Mouse (Mus musculus) lung, postnatal 0 days (tissue): ENCODE measurements around the gene Ndufb7. TPM values are rescaled to one million over a fixed set of nuclear protein-coding genes. Genes with fewer than 3 reads are reported as not detected.
A peak's percentile ranks its signal among the peaks of the same experiment; 100 is the strongest.

Experiments used
- ATAC-seq: fragments of 200-750 bp; cut with Nextera tagmentation; 2 replicates; pipeline ENCODE4 v1.8.0; 2017; ENCODE audit warnings: moderate library complexity
- DNase-seq: peaks from one replicate; pipeline ENCODE4 v3.0.0-alpha.2; 2016; ENCODE audit warnings: low spot score
- H3K27ac ChIP-seq: fragments of 300-500 bp; sonication (generic); 2 replicates; pipeline ENCODE4 v1.5.1; 2014; ENCODE audit warnings: antibody characterized with exemption, mild to moderate bottlenecking, low read length, mixed read lengths
- H3K27me3 ChIP-seq: fragments of 300-500 bp; sonication (generic); replicated peaks from 2 replicates; pipeline ENCODE4 v1.6.1; 2014; ENCODE audit warnings: low read length, mixed read lengths; ENCODE audit not compliant: insufficient read depth
- H3K36me3 ChIP-seq: fragments of 300-500 bp; sonication (generic); 2 replicates; pipeline ENCODE4 v1.6.1; 2014; ENCODE audit warnings: low read length, mixed read lengths; ENCODE audit not compliant: insufficient read depth
- H3K4me1 ChIP-seq: fragments of 300-500 bp; sonication (generic); 2 replicates; pipeline ENCODE4 v1.6.1; 2014; ENCODE audit warnings: antibody characterized with exemption, low read depth, low read length, mixed read lengths; ENCODE audit not compliant: insufficient read depth
- H3K4me2 ChIP-seq: fragments of 300-500 bp; sonication (generic); replicated peaks from 2 replicates; pipeline ENCODE4 v1.6.1; 2014; ENCODE audit warnings: low read depth, mild to moderate bottlenecking, low read length, moderate library complexity, mixed read lengths
- H3K4me3 ChIP-seq: fragments of 300-500 bp; sonication (generic); 2 replicates; pipeline ENCODE4 v1.5.1; 2014; ENCODE audit warnings: low read depth, low read length
- H3K9ac ChIP-seq: fragments of 300-500 bp; sonication (generic); replicated peaks from 2 replicates; pipeline ENCODE4 v1.6.1; 2014; ENCODE audit warnings: low read depth, mild to moderate bottlenecking
- H3K9me3 ChIP-seq: fragments of 300-500 bp; sonication (generic); 2 replicates; pipeline ENCODE4 v1.6.1; 2016; ENCODE audit warnings: low read length, mixed read lengths
- CTCF ChIP-seq: IDR thresholded peaks from 2 replicates; pipeline ENCODE4 v1.5.1; 2016; ENCODE audit warnings: antibody characterized with exemption, mild to moderate bottlenecking
- EP300 ChIP-seq: IDR thresholded peaks from 2 replicates; pipeline ENCODE4 v1.6.1; 2016; ENCODE audit warnings: antibody characterized with exemption, mild to moderate bottlenecking, control low read depth
- WGBS: fragments of 180-500 bp; shearing (Covaris S2); extraction: QIAGEN DNeasy Blood & Tissue Kit; methylation state at CpG from one replicate; pipeline ENCODE4 v1.1.7; 2014; 5-methylcytosine and 5-hydroxymethylcytosine counted together
- polyA plus RNA-seq: library from polyadenylated mRNA; unstranded; fragments of >200 nt; fragmentation: Nextera tagmentation; extraction: Ambion mirVana; gene quantifications from 2 replicates; pipeline ENCODE4 v1.2.1, GENCODE M21; 2015

Ndufb7 gene
- polyA plus RNA-seq, 1 experiment from 2014 or later, result 286 TPM

- TF ChIP-seq EP300, result 0 out of 2 replicates have a peak, but pooled peaks have one; percentile 6
- TF ChIP-seq CTCF, result no peak
- H3K36me3 ChIP-seq, result peaks cover 24% of the 10 kb centered on the region
- WGBS, result under 1% methylated on average over 59 of the region's 69 CpGs
- no peaks in the 10 kb centered on the region for H3K9me3 ChIP-seq
- H3K9ac ChIP-seq, result peak within 1 kb of the TSS; percentile 94
- peak within 1 kb of the TSS; percentile 69 for H3K4me2 ChIP-seq
- DNase-seq (peak; percentile 99), ATAC-seq (peak; percentile 98)
- peaks cover 8% of the 10 kb centered on the region for H3K4me1 ChIP-seq
- peak within 1 kb of the TSS; percentile 99 for H3K27ac ChIP-seq
- H3K4me3 ChIP-seq, result peak within 1 kb of the TSS; percentile 75
- no peaks in the 10 kb centered on the region for H3K27me3 ChIP-seq
Observed at GRCm38 (mm10) chr8:83607661-83608397, 41.4 kb downstream of the Ndufb7 start, which contains the start of the genes Tecr and Dnajb1. Gene Tecr (minus strand): TSS chr8:83607971. Gene Dnajb1 (plus strand): TSS chr8:83608193.

GRCm38 (mm10) chr8:83608398-83608829 is 41.9 kb downstream of the Ndufb7 start:
- H3K4me3 ChIP-seq, result peak overlapping the region; percentile 75
- WGBS, result under 1% methylated on average over 49 of the region's 51 CpGs
- peak; percentile 93 for DNase-seq
- H3K36me3 ChIP-seq, result peaks cover 24% of the 10 kb centered on the region
- peak; percentile 77 for ATAC-seq
- peaks cover 8% of the 10 kb centered on the region for H3K4me1 ChIP-seq
- H3K9ac ChIP-seq, result peak overlapping the region; percentile 94
- peak; percentile 45 for TF ChIP-seq CTCF
- TF ChIP-seq EP300, result 0 out of 2 replicates have a peak, but pooled peaks have one; percentile 16
- H3K4me2 ChIP-seq, result peak overlapping the region; percentile 68
- H3K27me3 ChIP-seq, result no peaks in the 10 kb centered on the region
- no peaks in the 10 kb centered on the region for H3K9me3 ChIP-seq
- peak overlapping the region; percentile 99 for H3K27ac ChIP-seq

GRCm38 (mm10) chr8:83609086-83609485 is 42.6 kb downstream of the Ndufb7 start:
- WGBS, result 16% methylated on average over 9 of the region's 9 CpGs
- Histone ChIP-seq H3K4me2 (peak overlapping the region; percentile 68), H3K9ac (peak overlapping the region; percentile 94), H3K4me3 (peak overlapping the region; percentile 75), H3K9me3 (no peaks in the 10 kb centered on the region), H3K27ac (peak overlapping the region; percentile 99; the same call in 1 of the 2 replicates), H3K36me3 (peaks cover 24% of the 10 kb centered on the region), H3K4me1 (peaks cover 8% of the 10 kb centered on the region), H3K27me3 (no peaks in the 10 kb centered on the region)
- ATAC-seq (no peak), DNase-seq (no peak)
- TF ChIP-seq CTCF (no peak), EP300 (no peak)

GRCm38 (mm10) chr8:83609547-83610180 is 43.2 kb downstream of the Ndufb7 start:
- Histone ChIP-seq H3K4me3 (peak overlapping the region; percentile 75), H3K4me2 (peak overlapping the region; percentile 68)

GRCm38 (mm10) chr8:83611921-83612320 is 45.5 kb downstream of the Ndufb7 start:
- H3K9me3 ChIP-seq, result no peaks in the 10 kb centered on the region
- WGBS, result 99% methylated on average over 4 of the region's 4 CpGs
- peaks cover 24% of the 10 kb centered on the region for H3K36me3 ChIP-seq
- ATAC-seq, result no peak
- no peak for DNase-seq
- H3K9ac ChIP-seq, result no peak overlapping the region
- no peak overlapping the region for H3K27ac ChIP-seq
- TF ChIP-seq EP300 (no peak), CTCF (no peak)
- H3K27me3 ChIP-seq, result no peaks in the 10 kb centered on the region
- peaks cover 8% of the 10 kb centered on the region for H3K4me1 ChIP-seq
- H3K4me2 ChIP-seq, result no peak overlapping the region
- H3K4me3 ChIP-seq, result no peak overlapping the region

More at GRCm38 (mm10) chr8:83609547-83610180, 43.2 kb downstream of the Ndufb7 start:
- peaks cover 8% of the 10 kb centered on the region for H3K4me1 ChIP-seq
- peaks cover 24% of the 10 kb centered on the region for H3K36me3 ChIP-seq
- H3K9ac ChIP-seq, result 0 out of 2 replicates have a peak overlapping the region, but pooled peaks have one; percentile 94
- ATAC-seq (no peak), DNase-seq (no peak)
- H3K27ac ChIP-seq, result no peak overlapping the region
- no peaks in the 10 kb centered on the region for H3K27me3 ChIP-seq
- 85% methylated on average over 10 of the region's 10 CpGs for WGBS
- no peaks in the 10 kb centered on the region for H3K9me3 ChIP-seq
- TF ChIP-seq CTCF, result no peak
- TF ChIP-seq EP300, result no peak

- DNase-seq (no peak), ATAC-seq (no peak)
- no peak overlapping the region for H3K9ac ChIP-seq
- H3K27ac ChIP-seq, result no peak overlapping the region
- no peaks in the 10 kb centered on the region for H3K27me3 ChIP-seq
- H3K4me2 ChIP-seq, result no peak overlapping the region
- peaks cover 24% of the 10 kb centered on the region for H3K36me3 ChIP-seq
- WGBS, result 91% methylated on average over 4 of the region's 4 CpGs
- no peaks in the 10 kb centered on the region for H3K9me3 ChIP-seq
- H3K4me1 ChIP-seq, result peaks cover 8% of the 10 kb centered on the region
- no peak for TF ChIP-seq EP300
- no peak for TF ChIP-seq CTCF
- H3K4me3 ChIP-seq, result no peak overlapping the region
Observed at GRCm38 (mm10) chr8:83613695-83614094, 47.2 kb downstream of the Ndufb7 start.
